Mouse (Mus musculus) stomach, postnatal 0 days (tissue): ENCODE results near the gene Mindy1.

Experiments used
- CTCF ChIP-seq: IDR thresholded peaks from 2 replicates; pipeline ENCODE4 v1.5.1; 2016; ENCODE audit warnings: antibody characterized with exemption, low read depth, mild to moderate bottlenecking, moderate library complexity
- EP300 ChIP-seq: optimal IDR thresholded peaks from 2 replicates; pipeline ENCODE3; 2016; ENCODE audit warnings: antibody characterized with exemption

GRCm38 (mm10) chr3:95286510-95286909, 5.4 kb downstream of the Mindy1 start:
- TF ChIP-seq CTCF (no peak), EP300 (no peak)
